Mouse (Mus musculus): Measurements from ENCODE around the gene Ppp2r3a. TPM values are rescaled to one million over a fixed set of nuclear protein-coding genes. Genes with fewer than 3 reads are reported as not detected.

Ppp2r3a gene
- total RNA-seq, 2 experiments from 2014 or later, result 7.9 to 12.4 TPM

DNA sequence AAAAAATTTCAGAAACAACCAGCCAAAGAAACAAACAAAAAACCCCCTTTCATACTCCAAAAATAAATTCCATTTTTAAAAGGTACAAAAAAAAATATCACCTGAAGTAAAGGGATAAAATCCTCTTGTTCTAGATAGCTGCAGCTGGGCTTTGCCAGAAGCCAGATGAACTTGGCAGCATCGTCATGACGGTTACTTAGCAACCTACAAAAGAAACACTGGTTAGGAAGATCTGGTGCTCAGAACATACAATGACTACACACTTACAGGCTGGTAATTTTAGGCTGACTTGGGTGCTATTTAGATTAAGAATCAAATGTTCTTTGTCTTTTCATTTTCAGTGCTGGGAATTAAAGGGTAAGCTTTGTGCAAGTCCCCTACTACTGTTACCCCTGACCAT is 71.4 kb downstream of the Ppp2r3a start:
- no peak for ATAC-seq (replicated peaks; ENCODE audit: poor library complexity)

DNA sequence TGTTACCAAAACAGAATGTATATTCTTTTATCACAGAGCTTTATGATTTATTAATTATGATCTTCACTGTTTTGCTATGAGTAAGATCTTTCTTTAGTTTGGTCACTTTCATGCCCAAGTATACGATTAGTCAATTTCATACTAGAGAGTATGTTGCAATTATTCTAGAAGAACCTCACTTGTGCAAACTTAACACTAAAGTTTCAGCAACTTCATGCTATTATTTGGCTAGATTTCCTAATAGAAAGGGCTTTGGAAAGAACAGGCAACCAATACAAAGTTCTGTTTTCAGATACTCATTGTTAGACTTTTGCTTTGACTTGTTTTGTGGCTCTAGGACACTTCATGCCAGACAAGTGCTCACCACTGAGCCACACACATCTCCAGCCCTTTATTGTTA is 91.0 kb downstream of the Ppp2r3a start:
- peak; percentile 73 for ATAC-seq (replicated peaks; ENCODE audit: poor library complexity)

DNA sequence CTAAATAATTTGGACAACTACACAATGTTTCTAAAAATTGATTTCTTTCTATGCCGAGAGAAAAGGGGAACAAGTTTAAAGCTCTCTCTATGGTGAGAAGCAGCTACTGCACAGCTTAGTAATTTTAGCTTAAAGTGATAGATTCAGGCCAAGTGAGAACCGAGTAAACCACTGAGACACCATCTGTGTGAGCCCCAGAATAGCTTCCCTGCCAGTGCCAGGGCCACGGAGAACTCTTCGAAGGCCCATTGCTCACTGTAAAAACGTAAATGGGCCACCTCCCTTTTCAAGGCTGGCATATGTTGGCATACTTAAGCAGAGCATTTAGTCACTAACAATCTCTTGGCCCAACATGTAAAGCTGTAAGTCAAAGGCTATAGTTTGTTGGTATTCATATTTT is 91.5 kb downstream of the Ppp2r3a start:
- no peak for ATAC-seq (replicated peaks; ENCODE audit: poor library complexity)

DNA sequence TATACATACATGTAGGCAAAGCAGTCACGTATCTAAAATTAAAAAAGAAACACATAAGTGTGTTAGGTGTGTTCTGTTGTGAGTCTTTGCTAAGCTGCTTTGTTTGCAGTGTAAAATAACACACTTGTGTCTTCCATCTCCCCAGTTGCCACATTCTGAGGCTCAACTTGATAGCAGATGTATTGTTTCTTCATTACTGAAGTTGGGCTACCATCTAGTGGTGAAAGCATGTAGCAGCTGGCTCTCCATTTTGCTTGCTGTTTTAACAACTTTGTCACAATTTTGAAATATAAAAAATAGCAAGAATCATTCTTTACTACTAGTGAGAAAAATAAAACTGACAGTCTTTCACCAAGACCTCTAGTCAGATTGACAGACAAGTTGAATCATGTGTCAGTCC is 92.2 kb downstream of the Ppp2r3a start:
- peak; percentile 95 for ATAC-seq (replicated peaks; ENCODE audit: poor library complexity)

DNA sequence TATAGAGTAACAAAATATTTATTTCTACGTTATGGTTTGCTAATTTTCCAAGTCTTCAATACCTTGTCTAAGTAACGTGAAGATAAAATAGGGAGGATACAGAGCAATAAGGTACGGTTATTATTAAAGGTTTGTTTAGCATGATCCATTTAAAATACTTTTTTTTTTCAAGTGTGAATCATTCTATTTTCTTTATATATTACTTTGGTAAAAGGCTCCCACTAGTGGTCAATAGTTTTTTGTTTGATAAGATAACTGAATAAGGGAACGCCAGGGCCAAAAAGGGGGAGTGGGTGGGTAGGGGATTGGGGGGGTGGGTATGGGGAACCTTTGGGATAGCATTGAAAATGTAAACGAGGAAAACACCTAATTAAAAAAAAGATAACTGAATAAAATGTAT is 98.7 kb downstream of the Ppp2r3a start:
- no peak for ATAC-seq (replicated peaks; ENCODE audit: poor library complexity)

DNA sequence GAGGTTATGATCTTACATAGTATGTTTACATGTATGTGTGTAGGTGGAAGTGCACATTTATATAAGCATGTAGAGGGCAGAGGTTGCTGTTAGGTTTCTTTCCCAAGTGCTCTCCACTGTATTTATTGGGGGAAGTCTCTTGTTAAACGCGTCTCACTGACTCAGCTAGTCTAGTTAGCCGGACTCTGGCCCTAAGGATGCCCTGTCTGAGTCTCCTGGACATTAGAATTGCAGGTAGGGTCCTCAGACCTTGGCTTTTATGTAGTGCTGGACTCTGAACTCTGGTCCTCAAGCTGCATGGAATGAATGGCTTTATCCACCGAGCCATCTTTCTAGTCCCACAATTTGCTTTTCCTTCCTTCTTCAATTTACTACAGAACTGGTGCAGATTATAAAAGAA is 108.0 kb downstream of the Ppp2r3a start:
- ATAC-seq (replicated peaks; ENCODE audit: poor library complexity), result no peak

DNA sequence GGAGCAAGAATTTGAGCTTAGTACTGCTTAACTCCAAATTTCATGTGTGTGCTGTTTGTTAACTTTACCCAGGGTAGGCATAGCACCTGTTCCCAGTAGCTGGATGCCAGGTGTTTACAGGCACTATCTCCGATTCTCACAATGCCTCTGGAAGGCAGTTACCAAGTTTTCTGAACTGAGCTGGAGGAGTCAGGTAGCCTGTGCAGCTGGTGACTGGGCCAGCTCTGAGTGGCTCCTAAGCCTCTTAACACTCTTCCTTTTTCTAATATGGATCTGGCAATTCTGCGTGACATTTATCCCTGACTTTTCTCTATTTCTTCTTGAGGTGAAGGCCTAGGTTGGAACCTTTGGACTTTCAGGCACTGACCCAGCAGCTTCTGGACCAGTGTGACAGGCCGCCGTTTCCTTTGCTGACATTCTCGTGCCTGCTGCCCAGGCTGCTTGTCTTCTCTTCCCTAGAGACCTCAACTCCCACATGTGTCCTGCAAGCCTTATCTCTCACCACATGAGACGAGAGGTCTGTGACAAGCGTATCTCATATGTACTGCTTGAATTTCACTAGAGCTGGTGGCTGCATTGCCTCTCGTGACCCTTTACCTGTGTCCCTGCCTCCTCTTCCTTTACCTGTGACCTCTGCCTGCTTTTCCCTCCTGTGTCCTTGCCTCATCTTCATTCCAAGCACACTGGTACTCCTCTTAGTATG is 137.3 kb downstream of the Ppp2r3a start:
- ATAC-seq (replicated peaks; ENCODE audit: poor library complexity), result peak; percentile 88

DNA sequence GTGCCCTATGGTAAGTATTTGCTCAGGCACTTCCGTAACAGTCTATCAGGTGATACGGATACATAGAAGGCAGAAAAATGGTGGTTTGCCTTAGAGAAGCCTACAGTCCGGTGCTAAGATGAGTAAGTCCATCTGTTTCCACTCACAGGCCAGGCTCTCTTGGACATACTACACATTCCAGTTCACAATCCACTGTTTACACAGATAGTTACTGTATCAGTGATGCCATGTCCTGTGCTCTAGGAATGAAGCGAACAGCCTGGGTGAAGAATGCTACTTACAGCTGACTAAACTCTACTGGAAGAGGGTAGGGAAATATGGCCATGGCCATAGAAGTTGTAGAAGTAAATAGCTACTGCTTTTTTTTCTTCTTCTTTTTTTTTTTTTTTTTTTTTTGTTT is 138.3 kb downstream of the Ppp2r3a start:
- no peak for ATAC-seq (replicated peaks; ENCODE audit: poor library complexity)

DNA sequence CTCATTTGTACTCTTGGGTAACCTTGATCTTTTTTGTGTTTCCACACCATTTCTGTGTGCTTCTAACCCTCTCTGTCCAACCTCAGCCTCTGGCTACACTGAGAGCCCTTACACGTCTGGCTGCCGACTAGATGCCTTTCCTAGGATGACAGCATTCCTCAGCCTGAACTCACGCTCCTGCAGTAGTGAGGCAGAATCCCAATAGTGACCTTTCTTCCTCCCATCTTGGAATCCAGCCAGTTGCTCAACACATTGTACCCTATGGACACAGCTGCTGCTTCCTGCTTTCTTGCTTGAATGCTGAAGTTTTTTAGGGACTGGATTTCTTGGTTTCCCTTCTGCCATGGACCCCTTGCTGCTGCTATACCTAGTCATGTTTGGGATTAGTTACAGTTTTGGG is 141.6 kb downstream of the Ppp2r3a start:
- ATAC-seq (replicated peaks; ENCODE audit: poor library complexity), result no peak

DNA sequence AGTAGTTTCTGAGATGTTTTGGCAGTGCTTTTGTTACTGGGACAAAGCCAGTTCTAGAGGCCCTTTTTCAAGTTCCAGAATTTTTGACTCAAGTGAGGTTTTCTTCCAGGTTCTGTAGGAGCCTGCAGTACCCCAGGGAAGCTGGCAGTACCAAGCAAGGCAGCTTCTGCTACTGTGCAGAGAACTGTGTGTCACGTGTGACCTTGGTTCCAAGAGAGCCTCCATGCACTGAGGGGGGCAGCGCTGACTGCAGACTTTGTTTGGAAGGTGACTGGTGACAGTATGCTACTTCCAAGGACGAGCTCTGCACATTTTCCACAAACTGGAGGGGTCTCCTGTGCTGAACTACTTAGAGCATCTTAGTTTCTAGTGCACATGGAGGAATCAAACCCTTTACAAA is 144.2 kb downstream of the Ppp2r3a start:
- ATAC-seq (replicated peaks; ENCODE audit: poor library complexity), result no peak

DNA sequence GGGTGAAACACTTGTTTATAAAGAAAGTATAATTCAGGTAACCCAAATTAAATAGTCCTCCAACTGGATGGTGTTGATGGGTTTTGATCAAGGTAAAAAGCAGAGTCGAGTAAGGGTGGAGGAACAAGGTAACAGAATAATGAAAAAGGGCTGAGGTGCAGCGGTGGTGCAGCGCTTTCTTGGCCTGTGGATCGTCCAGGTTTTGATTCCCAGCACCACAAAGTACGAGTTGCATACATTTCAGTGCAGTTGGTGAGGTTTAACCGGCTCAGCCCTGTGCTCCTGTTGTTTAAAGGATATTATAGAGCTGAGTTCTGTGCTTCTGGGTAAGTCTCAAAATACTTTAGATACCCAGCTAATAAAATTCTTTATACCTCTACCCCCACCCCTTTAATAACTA is 145.9 kb downstream of the Ppp2r3a start:
- ATAC-seq (replicated peaks; ENCODE audit: poor library complexity), result no peak

DNA sequence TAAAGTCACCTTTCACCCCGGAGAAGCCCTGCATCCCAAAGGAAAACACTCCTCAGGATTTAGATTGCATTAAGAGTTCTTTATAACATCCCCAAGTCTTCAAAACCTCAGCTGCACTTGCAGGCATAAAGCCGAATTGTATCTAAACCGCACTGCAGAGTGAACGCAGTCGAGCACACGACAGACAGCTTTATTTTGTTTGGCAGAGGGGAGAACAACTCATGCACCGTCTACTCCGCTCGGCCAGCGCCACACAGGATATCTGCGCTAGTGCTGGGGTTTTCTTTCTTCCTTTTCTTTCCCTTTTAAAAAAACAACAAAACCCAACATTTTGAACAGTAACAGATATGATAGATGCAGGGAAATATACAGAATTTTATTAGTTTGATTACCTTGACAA is 146.7 kb downstream of the Ppp2r3a start:
- ATAC-seq (replicated peaks; ENCODE audit: poor library complexity), result no peak

DNA sequence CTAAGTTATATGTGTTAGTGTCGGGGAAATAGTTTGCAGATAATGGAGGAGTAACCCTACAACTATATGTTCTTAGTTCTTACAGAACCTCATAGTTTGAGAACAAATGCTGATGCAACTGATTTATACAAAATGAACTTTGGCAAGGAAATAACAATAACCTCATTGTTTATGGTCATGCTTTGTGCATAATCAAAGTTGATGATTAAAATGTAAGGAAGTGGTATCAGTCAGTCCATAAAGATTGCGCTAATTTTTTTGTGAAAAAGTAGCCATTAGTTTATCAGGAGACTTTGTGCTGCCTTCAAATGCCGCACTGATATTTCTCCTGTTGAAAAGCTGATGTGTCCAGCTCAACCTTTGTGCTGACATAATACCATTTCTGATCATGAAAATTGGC is 149.3 kb downstream of the Ppp2r3a start:
- ATAC-seq (replicated peaks; ENCODE audit: poor library complexity), result no peak

DNA sequence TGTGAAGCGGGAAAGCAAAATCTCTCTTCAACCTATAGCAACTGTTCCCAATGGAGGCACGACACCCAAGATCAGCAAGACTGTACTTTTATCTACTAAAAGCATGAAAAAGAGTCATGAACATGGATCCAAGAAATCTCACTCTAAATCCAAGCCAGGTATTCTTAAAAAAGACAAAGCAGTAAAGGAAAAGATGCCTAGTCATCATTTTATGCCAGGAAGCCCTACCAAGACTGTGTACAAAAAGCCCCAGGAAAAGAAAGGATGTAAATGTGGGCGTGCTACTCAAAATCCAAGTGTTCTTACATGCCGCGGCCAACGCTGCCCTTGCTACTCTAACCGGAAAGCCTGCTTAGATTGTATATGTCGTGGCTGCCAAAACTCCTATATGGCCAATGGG is 150.0 kb downstream of the Ppp2r3a start:
- ATAC-seq (replicated peaks; ENCODE audit: poor library complexity), result no peak

DNA sequence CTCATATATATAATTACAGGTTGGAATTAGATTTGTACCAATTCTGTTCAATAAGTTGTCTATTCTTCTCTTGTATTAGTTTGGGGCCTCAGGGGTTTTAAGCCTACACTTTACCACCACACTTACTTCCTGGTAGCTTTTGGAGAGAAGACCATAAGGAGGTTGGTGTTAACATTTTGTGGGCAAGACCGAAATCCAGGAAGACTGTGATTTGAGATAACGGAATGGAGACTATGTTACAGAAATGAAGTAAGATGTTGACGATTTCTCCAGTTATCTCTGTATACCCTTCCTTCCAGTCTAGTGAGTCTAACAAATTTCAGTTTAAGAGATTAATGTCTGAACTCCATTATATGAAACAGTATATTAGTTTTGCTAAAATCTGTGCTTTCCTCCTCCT is 151.4 kb downstream of the Ppp2r3a start:
- ATAC-seq (replicated peaks; ENCODE audit: poor library complexity), result peak; percentile 35; the same call in 1 of the 2 replicates

DNA sequence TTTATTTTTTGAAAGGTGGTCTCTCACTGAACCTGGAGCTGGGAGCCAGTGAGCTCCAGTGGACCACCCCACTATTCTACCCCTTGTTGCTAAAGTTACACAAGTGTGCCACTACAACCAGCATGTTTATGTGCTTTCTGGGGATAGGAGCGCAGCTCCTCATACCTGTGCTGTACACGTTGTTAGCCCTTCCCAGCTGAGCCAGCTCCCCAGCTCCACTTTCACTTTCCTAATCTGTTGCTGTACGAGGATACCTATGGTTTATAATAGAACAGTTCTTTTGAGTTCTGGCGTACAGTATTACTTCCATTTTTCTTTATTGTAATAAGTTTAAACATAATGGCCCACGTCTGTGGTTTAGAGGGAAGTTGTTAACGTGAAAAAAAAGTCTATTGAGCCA is 152.2 kb downstream of the Ppp2r3a start:
- peak; percentile 49 for ATAC-seq (replicated peaks; ENCODE audit: poor library complexity)

DNA sequence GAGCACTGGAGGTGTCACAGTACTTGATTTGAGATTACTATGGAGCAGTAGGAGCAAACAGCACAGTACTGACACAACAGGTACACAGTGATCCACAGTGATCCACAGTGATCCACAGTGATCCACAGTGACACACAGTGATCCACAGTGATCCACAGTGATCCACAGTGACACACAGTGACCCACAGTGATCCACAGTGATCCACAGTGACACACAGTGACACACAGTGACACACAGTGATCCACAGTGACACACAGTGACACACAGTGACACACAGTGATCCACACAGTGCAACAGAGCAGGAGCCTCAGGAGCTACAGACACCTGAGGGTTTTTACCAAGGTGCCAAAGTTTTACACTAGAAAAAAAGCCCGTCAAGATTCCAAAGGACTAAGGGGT is 154.1 kb downstream of the Ppp2r3a start:
- peak; percentile 15; the same call in 1 of the 2 replicates for ATAC-seq (replicated peaks; ENCODE audit: poor library complexity)

DNA sequence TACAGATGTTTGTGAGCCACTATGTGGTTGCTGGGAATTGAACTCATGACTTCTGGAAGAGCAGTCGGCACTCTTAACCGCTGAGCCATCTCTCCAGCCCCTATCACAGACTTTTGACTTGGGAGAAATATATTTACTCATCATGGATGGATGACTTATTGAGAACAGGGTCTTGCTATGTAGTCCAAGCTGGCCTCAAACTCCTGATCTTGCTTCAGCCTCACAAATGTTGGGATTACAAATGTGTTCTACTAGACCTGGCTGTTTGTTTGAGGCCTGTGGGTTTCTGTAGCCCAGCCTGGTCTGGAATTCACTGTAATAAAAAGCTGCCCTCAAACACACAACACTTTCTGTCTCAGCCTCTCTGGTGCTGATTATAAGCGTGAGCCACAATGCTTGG is 155.1 kb downstream of the Ppp2r3a start:
- ATAC-seq (replicated peaks; ENCODE audit: poor library complexity), result no peak

DNA sequence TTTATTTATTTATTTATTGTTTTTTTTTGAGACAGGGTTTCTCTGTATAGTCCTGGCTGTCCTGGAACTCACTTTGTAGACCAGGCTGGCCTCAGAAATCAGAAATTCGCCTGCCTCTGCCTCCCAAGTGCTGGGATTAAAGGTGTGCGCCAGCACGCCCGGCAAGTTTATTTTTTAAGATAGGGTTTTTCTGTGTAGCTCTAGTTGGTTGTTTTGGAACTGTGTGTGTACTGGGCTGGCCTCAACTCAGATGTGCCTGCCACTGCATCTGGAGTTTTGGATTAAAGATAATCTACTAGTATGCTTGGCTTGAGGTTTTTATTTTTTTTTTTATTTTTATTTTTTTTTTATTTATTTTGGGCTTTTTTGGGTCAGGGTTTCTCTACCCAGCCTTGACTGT is 156.2 kb downstream of the Ppp2r3a start:
- 0 out of 2 replicates have a peak, but pooled peaks have one; percentile 22 for ATAC-seq (replicated peaks; ENCODE audit: poor library complexity)

DNA sequence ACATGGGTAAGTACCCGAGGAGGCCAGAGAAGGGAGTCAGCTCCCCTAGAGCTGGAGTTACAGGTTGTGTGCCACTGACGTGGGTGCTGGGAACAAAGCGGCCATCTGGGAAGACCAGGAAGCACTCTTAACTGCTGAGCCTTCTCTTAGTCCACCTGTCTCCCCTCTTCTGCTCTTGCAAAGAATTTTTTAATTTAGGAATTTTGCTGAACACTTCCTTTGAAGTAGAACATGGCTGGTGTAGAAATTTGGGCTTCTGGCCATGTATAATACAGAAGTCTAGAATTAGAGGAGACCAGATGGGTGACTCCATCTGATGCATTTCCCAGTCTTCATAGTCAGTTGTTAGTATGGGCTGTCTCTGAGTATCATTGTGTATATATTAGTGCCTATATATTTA is 167.9 kb downstream of the Ppp2r3a start:
- no peak for ATAC-seq (replicated peaks; ENCODE audit: poor library complexity)

DNA sequence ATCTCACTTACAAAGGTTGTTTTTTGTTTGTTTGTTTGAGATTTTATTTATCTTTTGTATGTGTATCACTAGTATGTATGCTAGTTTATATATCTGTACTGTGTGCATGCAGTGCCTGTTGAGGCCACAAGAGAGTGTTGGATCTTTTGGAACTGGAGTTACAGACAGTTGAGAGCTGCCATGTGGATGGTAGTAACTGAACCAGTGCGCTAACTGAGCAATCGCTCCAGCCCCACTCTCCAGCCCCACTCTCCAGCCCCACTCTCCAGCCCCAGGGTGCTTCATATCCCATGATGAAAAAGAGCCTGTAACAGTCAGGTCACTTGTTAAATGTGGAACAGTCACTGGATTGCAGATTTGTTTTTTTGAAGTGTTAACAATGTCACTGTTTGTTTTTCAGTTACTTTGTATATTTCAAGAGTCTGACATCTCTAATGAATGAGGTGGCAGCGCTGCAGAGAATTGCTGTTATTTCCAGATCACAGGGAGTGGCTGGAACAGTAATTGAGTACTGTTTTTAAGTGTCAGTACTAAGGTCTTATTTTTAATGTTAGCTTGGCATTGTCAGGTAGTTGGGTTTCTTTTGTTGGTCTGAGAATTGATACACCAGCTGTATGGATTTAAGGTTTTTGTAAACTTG is 171.4 kb downstream of the Ppp2r3a start:
- ATAC-seq (replicated peaks; ENCODE audit: poor library complexity), result peak; percentile 25

DNA sequence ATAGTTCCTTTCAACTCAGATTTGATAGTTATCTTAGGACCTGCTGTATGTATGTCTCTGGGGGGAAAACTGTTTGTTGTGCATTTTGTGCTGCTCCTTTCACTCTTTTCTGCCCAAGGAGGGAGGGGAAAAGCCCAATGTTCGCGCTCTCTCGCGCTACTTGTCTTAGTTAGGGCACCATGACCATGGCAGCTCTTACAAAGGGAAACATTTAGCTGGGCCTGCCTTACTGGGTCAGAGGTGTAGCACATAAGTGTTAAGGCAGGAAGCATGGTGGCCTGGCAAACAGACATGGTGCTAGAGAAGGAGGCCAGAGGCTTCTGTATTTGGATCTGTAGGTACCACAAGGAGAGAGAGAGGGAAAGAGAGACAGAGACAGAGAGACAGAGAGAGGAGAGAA is 173.0 kb downstream of the Ppp2r3a start:
- no peak for ATAC-seq (replicated peaks; ENCODE audit: poor library complexity)

DNA sequence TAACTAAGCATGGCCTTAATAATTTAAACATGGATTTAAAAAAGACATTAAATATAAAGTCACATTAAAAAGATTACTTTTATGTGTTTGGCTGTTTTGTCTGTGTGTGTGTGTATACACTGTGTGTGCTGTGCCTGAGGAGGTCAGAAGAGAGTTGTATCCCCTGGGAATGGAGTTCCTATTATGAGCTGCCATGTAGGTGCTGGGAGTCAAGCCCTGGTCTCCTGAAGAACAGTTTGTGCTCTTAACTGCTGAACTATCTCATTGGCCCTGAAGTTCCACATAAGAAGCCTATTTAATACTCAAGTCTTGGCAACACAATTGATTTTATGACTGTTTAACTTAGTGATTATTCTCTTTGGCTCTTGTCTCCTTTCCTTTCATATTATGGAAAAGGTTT is 174.1 kb downstream of the Ppp2r3a start:
- no peak for ATAC-seq (replicated peaks; ENCODE audit: poor library complexity)

All from megakaryocyte progenitor cell, adult 5-6 weeks (primary cell).